Mouse (Mus musculus) MEL (cell line): ENCODE measurements around the gene Snx18. TPM values are rescaled to one million over a fixed set of nuclear protein-coding genes. Genes with fewer than 3 reads are reported as not detected.

ENCODE experiments used
- DNase-seq: peaks from one replicate; pipeline ENCODE4 v3.0.0; 2011; ENCODE audit warnings: low read depth, low spot score
- H3K27ac ChIP-seq: 2 replicates; pipeline ENCODE4 v1.5.1; 2012; ENCODE audit warnings: low read depth, mild to moderate bottlenecking, control low read depth, low read length, moderate library complexity; ENCODE audit not compliant: control insufficient read depth
- H3K27me3 ChIP-seq, 2 experiments: fragments of 150-350 bp in 1 of 2; sonication (generic) in 1 of 2; 2 replicates each; pipeline ENCODE4 v1.6.1; 2012; ENCODE audit warnings: low read length in 2 of 2, mild to moderate bottlenecking in 2 of 2, improper control_type of control experiment in 1 of 2, moderate library complexity in 1 of 2; ENCODE audit not compliant: insufficient read depth in 2 of 2, control insufficient read depth in 1 of 2
- H3K36me3 ChIP-seq, 2 experiments: 2 replicates each; pipeline ENCODE4 v1.6.1; 2012 to 2014; ENCODE audit warnings: low read length in 2 of 2, improper control_type of control experiment in 1 of 2, inconsistent platforms in 1 of 2, mild to moderate bottlenecking in 1 of 2; ENCODE audit not compliant: insufficient read depth in 2 of 2, control insufficient read depth in 1 of 2
- H3K4me1 ChIP-seq, 2 experiments: fragments of 150-350 bp in 1 of 2; sonication (generic) in 1 of 2; 2 replicates each; pipeline ENCODE4 v1.6.1; 2012; ENCODE audit warnings: low read length in 2 of 2, improper control_type of control experiment in 1 of 2, mild to moderate bottlenecking in 1 of 2; ENCODE audit not compliant: insufficient read depth in 2 of 2, control insufficient read depth in 1 of 2
- H3K4me3 ChIP-seq, 2 experiments: fragments of 150-350 bp in 1 of 2; sonication (generic) in 1 of 2; 2 replicates each; pipeline ENCODE4 v1.5.1; 2012; ENCODE audit warnings: low read depth in 2 of 2, low read length in 2 of 2, mild to moderate bottlenecking in 2 of 2, moderate library complexity in 2 of 2, control low read depth in 1 of 2, improper control_type of control experiment in 1 of 2; ENCODE audit not compliant: control insufficient read depth in 1 of 2, insufficient read depth in 1 of 2
- H3K79me2 ChIP-seq: 2 replicates; pipeline ENCODE4 v1.6.1; 2012; ENCODE audit warnings: mild to moderate bottlenecking, low read length, moderate library complexity; ENCODE audit not compliant: control insufficient read depth, poor library complexity, insufficient read depth
- H3K9ac ChIP-seq: 2 replicates; pipeline ENCODE4 v1.6.1; 2012; ENCODE audit warnings: low read depth, mild to moderate bottlenecking, control low read depth, low read length, moderate library complexity; ENCODE audit not compliant: control insufficient read depth, poor library complexity, severe bottlenecking
- H3K9me3 ChIP-seq: fragments of 150-350 bp; sonication (generic); replicated peaks from 2 replicates; pipeline ENCODE4 v1.6.1; 2012; ENCODE audit warnings: mild to moderate bottlenecking, low read length, improper control_type of control experiment, moderate library complexity; ENCODE audit not compliant: insufficient read depth
- CHD1 ChIP-seq: IDR thresholded peaks from 2 replicates; pipeline ENCODE4 v1.6.1; 2012; ENCODE audit warnings: low read depth, mild to moderate bottlenecking, inconsistent platforms, low read length, improper control_type of control experiment
- CHD2 ChIP-seq: IDR thresholded peaks from 2 replicates; pipeline ENCODE4 v1.6.1; 2011; ENCODE audit warnings: low read length, improper control_type of control experiment
- CTCF ChIP-seq, 3 experiments: IDR thresholded peaks in 2 of 3; conservative IDR thresholded peaks in 1 of 3; 2 replicates each; pipeline ENCODE4 v1.5.1; 2011 to 2012; ENCODE audit warnings: low read length in 3 of 3, low read depth in 2 of 3, mild to moderate bottlenecking in 2 of 3, improper control_type of control experiment in 1 of 3, inconsistent platforms in 1 of 3, mixed read lengths in 1 of 3, moderate library complexity in 1 of 3; ENCODE audit not compliant: control insufficient read depth in 1 of 3, insufficient read depth in 1 of 3, poor library complexity in 1 of 3, severe bottlenecking in 1 of 3
- E2F4 ChIP-seq: IDR thresholded peaks from 2 replicates; pipeline ENCODE4 v1.6.1; 2011; ENCODE audit warnings: low read depth, low read length, improper control_type of control experiment, borderline replicate concordance
- EP300 ChIP-seq, 2 experiments: IDR thresholded peaks; 2 replicates each; pipeline ENCODE4 v1.6.1; 2011; ENCODE audit warnings: improper control_type of control experiment in 2 of 2, low read length in 2 of 2, low read depth in 1 of 2, mild to moderate bottlenecking in 1 of 2
- ETS1 ChIP-seq: IDR thresholded peaks from 2 replicates; pipeline ENCODE4 v1.6.1; 2012; ENCODE audit warnings: low read depth, mild to moderate bottlenecking, inconsistent platforms, low read length, improper control_type of control experiment, moderate library complexity
- GABPA ChIP-seq: IDR thresholded peaks from 2 replicates; pipeline ENCODE4 v1.6.1; 2012; ENCODE audit warnings: low read depth, mild to moderate bottlenecking, inconsistent platforms, low read length, improper control_type of control experiment, moderate library complexity
- HCFC1 ChIP-seq: IDR thresholded peaks from 2 replicates; pipeline ENCODE4 v1.6.1; 2012; ENCODE audit warnings: low read depth, mild to moderate bottlenecking, inconsistent platforms, low read length, improper control_type of control experiment, moderate library complexity
- JUND ChIP-seq: IDR thresholded peaks from 2 replicates; pipeline ENCODE4 v1.6.1; 2011; ENCODE audit warnings: low read depth, mild to moderate bottlenecking, improper control_type of control experiment, low read length
- KAT2A ChIP-seq: conservative IDR thresholded peaks from 2 replicates; pipeline ENCODE4 v1.6.1; 2012; ENCODE audit warnings: low read depth, low read length, improper control_type of control experiment, inconsistent platforms
- MAZ ChIP-seq: IDR thresholded peaks from 2 replicates; pipeline ENCODE4 v1.6.1; 2012; ENCODE audit warnings: low read depth, mild to moderate bottlenecking, inconsistent platforms, low read length, improper control_type of control experiment
- MEF2A ChIP-seq: IDR thresholded peaks from 2 replicates; pipeline ENCODE4 v1.6.1; 2014; ENCODE audit warnings: low read depth, mild to moderate bottlenecking, inconsistent platforms, low read length, improper control_type of control experiment; ENCODE audit not compliant: poor library complexity, insufficient replicate concordance, severe bottlenecking; ENCODE audit errors: extremely low read depth
- MYB ChIP-seq: IDR thresholded peaks from 2 replicates; pipeline ENCODE4 v1.6.1; 2011; ENCODE audit warnings: mild to moderate bottlenecking, low read depth, low read length, improper control_type of control experiment
- MYC ChIP-seq: IDR thresholded peaks from 2 replicates; pipeline ENCODE4 v1.6.1; 2011; ENCODE audit warnings: low read depth, mild to moderate bottlenecking, low read length, improper control_type of control experiment, moderate library complexity
- NRF1 ChIP-seq: IDR thresholded peaks from 2 replicates; pipeline ENCODE4 v1.6.1; 2014; ENCODE audit warnings: low read depth, mild to moderate bottlenecking, inconsistent platforms, low read length, improper control_type of control experiment, moderate library complexity; ENCODE audit not compliant: poor library complexity, insufficient read depth, severe bottlenecking
- POLR2AphosphoS5 ChIP-seq: IDR thresholded peaks from 2 replicates; pipeline ENCODE4 v1.6.1; 2012; ENCODE audit warnings: low read depth, borderline replicate concordance, mild to moderate bottlenecking, inconsistent platforms, low read length, moderate library complexity, mixed read lengths
- RAD21 ChIP-seq: IDR thresholded peaks from 2 replicates; pipeline ENCODE4 v1.6.1; 2011; ENCODE audit warnings: mild to moderate bottlenecking, low read depth, low read length, improper control_type of control experiment
- TCF12 ChIP-seq: IDR thresholded peaks from 2 replicates; pipeline ENCODE4 v1.6.1; 2014; ENCODE audit warnings: low read depth, mild to moderate bottlenecking, inconsistent platforms, low read length, improper control_type of control experiment, moderate library complexity
- USF1 ChIP-seq: IDR thresholded peaks from 2 replicates; pipeline ENCODE4 v1.6.1; 2014; ENCODE audit warnings: low read depth, mild to moderate bottlenecking, inconsistent platforms, low read length, improper control_type of control experiment, moderate library complexity
- USF2 ChIP-seq, 2 experiments: IDR thresholded peaks; 2 replicates each; pipeline ENCODE4 v1.6.1; 2011 to 2012; ENCODE audit warnings: improper control_type of control experiment in 2 of 2, low read length in 2 of 2, borderline replicate concordance in 1 of 2, inconsistent platforms in 1 of 2, low read depth in 1 of 2, mild to moderate bottlenecking in 1 of 2; ENCODE audit not compliant: insufficient read depth in 1 of 2
- ZKSCAN1 ChIP-seq: IDR thresholded peaks from 2 replicates; pipeline ENCODE4 v1.6.1; 2012; ENCODE audit warnings: low read depth, mild to moderate bottlenecking, inconsistent platforms, low read length, improper control_type of control experiment, moderate library complexity
- ZMIZ1 ChIP-seq: IDR thresholded peaks from 2 replicates; pipeline ENCODE4 v1.6.1; 2012; ENCODE audit warnings: low read depth, mild to moderate bottlenecking, inconsistent platforms, low read length, improper control_type of control experiment, moderate library complexity
- ZNF384 ChIP-seq: IDR thresholded peaks from 2 replicates; pipeline ENCODE4 v1.6.1; 2012; ENCODE audit warnings: low read depth, mild to moderate bottlenecking, inconsistent platforms, low read length, improper control_type of control experiment
- polyA plus RNA-seq, 2 experiments: library from polyadenylated mRNA; stranded (reverse) in 1 of 2; unstranded in 1 of 2; fragments of >175 nt in 1 of 2; fragments of >200 nt in 1 of 2; gene quantifications; 2 replicates each; pipeline versions ENCODE4 v1.2.1 to v1.2.4; 2012; ENCODE audit warnings: low replicate concordance in 2 of 2, low read depth in 1 of 2; ENCODE audit not compliant: insufficient read length in 2 of 2, insufficient read depth in 1 of 2, missing spikeins in 1 of 2
- total RNA-seq: library from RNA; depleted of rRNA; stranded (reverse); fragments of 300-350 nt; gene quantifications from 2 replicates; pipeline ENCODE4 v1.2.3, GENCODE M21; 2012

Snx18 gene
- total and polyA plus RNA-seq, 3 experiments = 7.7 to 8.7 TPM; not detected in 1

GRCm38 (mm10) chr13:113655511-113655910 lies 37.1 kb upstream of the Snx18 start:
- H3K27me3 ChIP-seq = peaks cover 0 to 3% of the 10 kb centered on the region in 2 experiments; a peak in 2 of 4 replicates
- DNase-seq = no peak
- TF ChIP-seq CHD2 = no peak
- TF ChIP-seq KAT2A = no peak
- no peak for TF ChIP-seq JUND
- no peak for TF ChIP-seq POLR2AphosphoS5
- no peak for TF ChIP-seq ZMIZ1
- TF ChIP-seq GABPA = no peak
- TF ChIP-seq MYB = no peak
- no peak for TF ChIP-seq ETS1
- no peak for TF ChIP-seq CHD1
- TF ChIP-seq EP300 (IDR thresholded peaks at IDR 0.05; ENCODE audit: low read depth in 1 of 2, low read length in 2 of 2) = no peak
- no peak for TF ChIP-seq MYC
- no peak for TF ChIP-seq ZNF384
- TF ChIP-seq E2F4 = no peak
- no peak for TF ChIP-seq MAZ
- no peak for TF ChIP-seq ZKSCAN1
- TF ChIP-seq USF1 = no peak
- no peak for TF ChIP-seq NRF1
- no peak for TF ChIP-seq HCFC1
- TF ChIP-seq TCF12 = no peak
- TF ChIP-seq USF2 (IDR thresholded peaks at IDR 0.05; ENCODE audit: borderline replicate concordance in 1 of 2, insufficient read depth in 1 of 2, low read depth in 1 of 2, low read length in 2 of 2) = no peak
- H3K79me2 ChIP-seq = no peaks in the 10 kb centered on the region
- H3K36me3 ChIP-seq = no peaks in the 10 kb centered on the region
- no peaks in the 10 kb centered on the region for H3K9me3 ChIP-seq
- no peak overlapping the region for H3K9ac ChIP-seq
- H3K27ac ChIP-seq = no peak overlapping the region
- H3K4me3 ChIP-seq = no peak overlapping the region
- no peaks in the 10 kb centered on the region for H3K4me1 ChIP-seq

DNA sequence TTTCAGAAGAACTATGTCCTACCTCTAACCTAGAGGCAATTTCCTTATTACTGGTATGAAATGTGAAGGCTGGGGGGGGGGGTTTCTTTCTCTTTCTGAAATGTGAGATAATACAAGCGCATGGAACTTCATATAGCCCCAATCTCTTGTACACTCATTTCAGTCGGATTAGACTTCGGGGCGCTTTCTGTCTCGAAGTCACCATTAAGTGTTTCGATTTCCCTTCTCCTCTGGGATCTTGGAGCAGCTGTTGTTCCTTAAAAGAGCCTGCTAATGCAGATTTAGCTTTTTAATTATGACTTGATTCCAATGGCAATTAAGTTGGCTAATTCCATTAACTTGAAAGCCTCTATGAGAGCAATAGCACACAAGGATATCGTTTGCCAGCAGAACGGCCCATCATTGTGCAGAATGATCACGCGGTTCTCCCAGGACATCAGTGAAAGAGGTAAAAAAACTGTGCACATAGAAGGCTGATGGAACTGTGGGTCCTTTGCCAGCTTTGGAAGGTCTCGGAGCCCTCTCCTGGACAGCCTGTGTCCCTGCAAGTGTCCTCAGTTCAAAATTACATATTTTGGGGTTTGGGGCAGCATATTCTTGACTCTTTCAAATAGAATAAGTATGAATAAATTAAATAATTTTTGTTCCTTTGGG lies 22.7 kb upstream of the Snx18 start:
- Histone ChIP-seq H3K4me3 (no peak overlapping the region), H3K36me3 (no peaks in the 10 kb centered on the region), H3K27me3 (no peaks in the 10 kb centered on the region), H3K27ac (no peak overlapping the region), H3K4me1 (peaks cover 0 to 4% of the 10 kb centered on the region in 2 experiments; a peak in 1 of 4 replicates), H3K79me2 (no peaks in the 10 kb centered on the region), H3K9ac (no peak overlapping the region), H3K9me3 (no peaks in the 10 kb centered on the region)
- TF ChIP-seq MEF2A (no peak), CTCF (IDR thresholded peaks at IDR 0.05 in 2 of 3, conservative IDR thresholded peaks at IDR 0.05 in 1 of 3; ENCODE audit: control insufficient read depth in 1 of 3, insufficient read depth in 1 of 3, low read depth in 2 of 3, low read length in 3 of 3, poor library complexity in 1 of 3, severe bottlenecking in 1 of 3) (peak in 2 of 3 experiments; percentile 13 to 35; a peak in 3 of 6 replicates), RAD21 (peak; percentile 7; the same call in 1 of the 2 replicates), ZKSCAN1 (no peak), GABPA (no peak)
- DNase-seq = no peak
